Mouse (Mus musculus) heart, embryonic 12.5 days (tissue): ENCODE data around the gene Slc10a7. TPM values are rescaled to one million over a fixed set of nuclear protein-coding genes. Genes with fewer than 3 reads are reported as not detected.

Experiments
- ATAC-seq: fragments of 200-750 bp; cut with Nextera tagmentation; 2 replicates; pipeline ENCODE4 v1.8.0; 2017; ENCODE audit warnings: moderate TSS enrichment, moderate library complexity; ENCODE audit not compliant: insufficient number of reproducible peaks, low FRiP score
- H3K27ac ChIP-seq: fragments of 300-500 bp; sonication (generic); 2 replicates; pipeline ENCODE4 v1.5.1; 2016; ENCODE audit warnings: mild to moderate bottlenecking, moderate library complexity; ENCODE audit not compliant: poor library complexity, severe bottlenecking
- H3K27me3 ChIP-seq: fragments of 300-500 bp; sonication (generic); replicated peaks from 2 replicates; pipeline ENCODE4 v1.6.1; 2016; ENCODE audit warnings: mild to moderate bottlenecking, moderate library complexity
- H3K36me3 ChIP-seq: fragments of 300-500 bp; sonication (generic); 2 replicates; pipeline ENCODE4 v1.6.1; 2016; ENCODE audit warnings: mild to moderate bottlenecking, moderate library complexity
- H3K4me1 ChIP-seq: fragments of 300-500 bp; sonication (generic); replicated peaks from 2 replicates; pipeline ENCODE4 v1.6.1; 2016; ENCODE audit warnings: mild to moderate bottlenecking
- H3K4me2 ChIP-seq: fragments of 300-500 bp; sonication (generic); 2 replicates; pipeline ENCODE4 v1.6.1; 2016; ENCODE audit warnings: mild to moderate bottlenecking, moderate library complexity
- H3K4me3 ChIP-seq: fragments of 300-500 bp; sonication (generic); 2 replicates; pipeline ENCODE4 v1.5.1; 2016; ENCODE audit warnings: mild to moderate bottlenecking
- H3K9ac ChIP-seq: fragments of 300-500 bp; sonication (generic); 2 replicates; pipeline ENCODE4 v1.6.1; 2016; ENCODE audit warnings: mild to moderate bottlenecking, moderate library complexity
- H3K9me3 ChIP-seq: fragments of 300-500 bp; sonication (generic); replicated peaks from 2 replicates; pipeline ENCODE4 v1.6.1; 2016; ENCODE audit warnings: mild to moderate bottlenecking, moderate library complexity
- WGBS: fragments of 180-500 bp; shearing (Covaris S2); methylation state at CpG from one replicate; pipeline ENCODE4 v1.1.7; 2016; 5-methylcytosine and 5-hydroxymethylcytosine counted together
- polyA plus RNA-seq: library from polyadenylated mRNA; unstranded; fragments of >200 nt; fragmentation: Nextera tagmentation; extraction: Ambion mirVana; gene quantifications from 2 replicates; pipeline ENCODE4 v1.2.1, GENCODE M21; 2016

Gene Slc10a7
- polyA plus RNA-seq, 1 experiment from 2014 or later = 12.9 TPM

DNA sequence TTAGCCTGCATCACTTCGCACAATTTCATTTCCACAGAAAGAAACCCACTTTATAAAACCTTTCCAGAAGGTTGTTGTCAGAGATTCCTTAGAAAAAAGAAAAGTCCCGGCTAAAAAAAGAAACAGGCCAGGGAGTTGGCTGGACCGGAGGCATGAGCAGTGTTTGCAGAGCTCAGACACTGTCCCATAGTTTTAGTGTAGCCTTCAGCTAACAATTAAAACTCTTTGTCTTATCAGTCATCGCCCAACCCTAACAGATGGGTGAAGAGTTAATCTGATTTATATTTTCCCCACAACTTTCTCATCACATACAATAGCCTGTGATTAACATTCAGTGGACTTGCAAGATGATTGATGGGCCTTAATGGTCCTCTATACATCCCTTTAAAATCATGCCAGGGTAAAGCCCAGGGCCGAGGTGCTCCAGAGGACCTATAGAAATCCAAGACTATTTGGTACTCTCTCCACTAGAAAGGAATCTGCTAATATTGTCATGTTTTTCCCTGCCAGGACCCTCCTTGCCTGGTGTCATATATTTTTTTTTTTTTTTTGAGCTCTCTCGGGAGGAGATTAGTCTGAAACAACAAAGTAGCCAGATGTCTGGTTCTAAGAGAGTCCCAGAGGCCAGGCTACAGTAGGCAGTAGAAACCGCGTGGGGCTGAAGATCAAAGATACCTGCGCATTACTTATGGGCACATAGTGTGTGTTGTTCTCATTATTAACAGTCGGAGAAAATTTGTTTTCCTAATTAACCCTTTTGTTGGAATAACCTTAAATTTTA is 41.0 kb downstream of the Slc10a7 start:
- H3K9ac ChIP-seq = no peak overlapping the region
- no peak for ATAC-seq
- no peaks in the 10 kb centered on the region for H3K9me3 ChIP-seq
- H3K4me3 ChIP-seq = no peak overlapping the region
- H3K4me2 ChIP-seq = no peak overlapping the region
- no peaks in the 10 kb centered on the region for H3K27me3 ChIP-seq
- peaks cover 6% of the 10 kb centered on the region for H3K36me3 ChIP-seq
- 40% methylated on average over 10 of the region's 10 CpGs for WGBS
- peaks cover 20% of the 10 kb centered on the region for H3K4me1 ChIP-seq
- no peak overlapping the region; the same call in 1 of the 2 replicates for H3K27ac ChIP-seq

GRCm38 (mm10) chr8:78550752-78551134 is 41.6 kb downstream of the Slc10a7 start:
- Histone ChIP-seq H3K36me3 (peaks cover 6% of the 10 kb centered on the region), H3K4me3 (no peak overlapping the region), H3K4me1 (peaks cover 16% of the 10 kb centered on the region), H3K27me3 (no peaks in the 10 kb centered on the region), H3K9ac (no peak overlapping the region), H3K27ac (no peak overlapping the region), H3K4me2 (no peak overlapping the region), H3K9me3 (no peaks in the 10 kb centered on the region)
- 43% methylated on average over 2 of the region's 2 CpGs for WGBS
- no peak for ATAC-seq

DNA sequence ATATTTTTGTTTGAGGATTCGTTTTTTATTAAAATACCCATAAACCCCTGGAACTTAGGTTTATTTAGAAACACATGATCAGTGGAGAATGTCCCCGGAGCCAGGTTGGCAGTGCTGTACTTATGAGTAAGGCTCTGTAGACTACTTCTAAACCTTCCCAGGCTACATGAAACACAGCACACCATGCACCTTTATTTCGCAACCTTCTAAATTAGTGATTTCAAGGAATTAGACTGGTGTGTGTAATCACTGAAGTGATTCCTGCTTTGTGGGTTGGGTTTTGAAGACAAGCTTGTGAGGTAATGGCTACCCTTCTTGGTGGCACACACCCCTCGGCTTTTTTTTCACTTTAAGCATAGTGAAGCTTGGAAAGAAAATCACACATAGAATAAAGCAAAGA is 46.7 kb downstream of the Slc10a7 start:
- WGBS = 87% methylated on average over 4 of the region's 4 CpGs
- ATAC-seq = no peak
- no peak overlapping the region for H3K9ac ChIP-seq
- H3K27me3 ChIP-seq = no peaks in the 10 kb centered on the region
- H3K36me3 ChIP-seq = peaks cover 6% of the 10 kb centered on the region
- no peak overlapping the region for H3K27ac ChIP-seq
- no peak overlapping the region for H3K4me3 ChIP-seq
- no peak overlapping the region for H3K4me2 ChIP-seq
- no peaks in the 10 kb centered on the region for H3K9me3 ChIP-seq
- peaks cover 14% of the 10 kb centered on the region for H3K4me1 ChIP-seq

GRCm38 (mm10) chr8:78556773-78557434 is 47.8 kb downstream of the Slc10a7 start:
- H3K4me1 ChIP-seq = peaks cover 14% of the 10 kb centered on the region
- no peak overlapping the region for H3K4me3 ChIP-seq
- peaks cover 5% of the 10 kb centered on the region for H3K36me3 ChIP-seq
- no peak overlapping the region for H3K4me2 ChIP-seq
- no peak overlapping the region for H3K27ac ChIP-seq
- H3K9ac ChIP-seq = no peak overlapping the region
- H3K27me3 ChIP-seq = no peaks in the 10 kb centered on the region
- WGBS = 76% methylated on average over 11 of the region's 11 CpGs
- no peak for ATAC-seq
- H3K9me3 ChIP-seq = peaks cover 3% of the 10 kb centered on the region; the same call in 1 of the 2 replicates

DNA sequence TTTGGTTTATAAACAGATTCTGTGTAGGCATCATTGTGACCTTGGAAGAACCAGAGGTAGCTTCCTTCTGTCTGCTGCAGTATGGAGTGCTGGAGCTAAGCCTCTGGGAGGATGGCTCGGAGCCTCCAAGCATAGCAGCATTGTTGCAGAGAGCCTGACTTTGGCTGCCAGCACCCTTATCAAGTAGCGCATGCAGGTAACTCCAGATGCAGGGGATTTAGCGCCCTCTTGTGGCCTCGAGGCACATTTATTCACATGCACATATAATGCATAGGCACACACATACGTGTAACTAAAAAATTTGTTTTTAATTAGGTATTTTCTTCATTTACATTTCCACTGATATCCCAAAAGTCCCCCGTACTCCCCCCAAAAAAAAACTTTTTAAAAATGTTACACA is 52.5 kb downstream of the Slc10a7 start:
- Histone ChIP-seq H3K9ac (no peak overlapping the region), H3K4me2 (no peak overlapping the region), H3K27me3 (no peaks in the 10 kb centered on the region), H3K9me3 (peaks cover 3% of the 10 kb centered on the region; the same call in 1 of the 2 replicates), H3K4me3 (no peak overlapping the region), H3K27ac (no peak overlapping the region), H3K4me1 (peaks cover 12% of the 10 kb centered on the region; the same call in 1 of the 2 replicates), H3K36me3 (peaks cover 5% of the 10 kb centered on the region)
- ATAC-seq = no peak
- WGBS = 85% methylated on average over 6 of the region's 6 CpGs

- Histone ChIP-seq H3K27me3 (no peaks in the 10 kb centered on the region), H3K4me1 (peaks cover 10% of the 10 kb centered on the region; the same call in 1 of the 2 replicates), H3K9me3 (peaks cover 3% of the 10 kb centered on the region; the same call in 1 of the 2 replicates), H3K4me3 (no peak overlapping the region), H3K9ac (no peak overlapping the region), H3K27ac (no peak overlapping the region), H3K4me2 (no peak overlapping the region), H3K36me3 (peaks cover 5% of the 10 kb centered on the region; the same call in 1 of the 2 replicates)
- no peak for ATAC-seq
- WGBS = 34% methylated on average over 2 of the region's 2 CpGs
Measured at GRCm38 (mm10) chr8:78563466-78564058, 54.4 kb downstream of the Slc10a7 start.

DNA sequence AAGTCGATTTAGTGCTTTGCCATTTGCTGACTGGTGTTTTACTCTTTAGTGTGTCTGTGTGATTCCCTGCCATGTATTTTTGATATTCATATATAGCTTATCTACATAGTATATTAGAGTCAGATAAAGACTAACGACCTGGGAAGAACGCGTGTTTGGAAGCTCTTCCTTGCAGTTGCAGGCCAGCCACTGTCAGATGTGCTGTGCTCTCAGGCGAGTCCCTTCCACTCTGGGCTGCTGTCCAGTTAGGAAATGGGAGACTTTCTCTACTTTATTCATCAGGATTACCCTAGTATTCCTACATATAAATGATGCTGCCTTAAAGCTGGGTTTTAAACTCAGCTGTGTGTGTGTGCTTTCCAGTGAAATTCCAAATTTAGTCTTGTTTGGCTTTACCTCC is 55.1 kb downstream of the Slc10a7 start:
- no peaks in the 10 kb centered on the region for H3K27me3 ChIP-seq
- WGBS = 74% methylated on average over 5 of the region's 5 CpGs
- peaks cover 3% of the 10 kb centered on the region; the same call in 1 of the 2 replicates for H3K9me3 ChIP-seq
- peaks cover 6% of the 10 kb centered on the region; the same call in 1 of the 2 replicates for H3K4me1 ChIP-seq
- no peak overlapping the region for H3K27ac ChIP-seq
- no peak for ATAC-seq
- no peak overlapping the region for H3K4me2 ChIP-seq
- H3K9ac ChIP-seq = no peak overlapping the region
- H3K4me3 ChIP-seq = no peak overlapping the region
- H3K36me3 ChIP-seq = peaks cover 5% of the 10 kb centered on the region; the same call in 1 of the 2 replicates

DNA sequence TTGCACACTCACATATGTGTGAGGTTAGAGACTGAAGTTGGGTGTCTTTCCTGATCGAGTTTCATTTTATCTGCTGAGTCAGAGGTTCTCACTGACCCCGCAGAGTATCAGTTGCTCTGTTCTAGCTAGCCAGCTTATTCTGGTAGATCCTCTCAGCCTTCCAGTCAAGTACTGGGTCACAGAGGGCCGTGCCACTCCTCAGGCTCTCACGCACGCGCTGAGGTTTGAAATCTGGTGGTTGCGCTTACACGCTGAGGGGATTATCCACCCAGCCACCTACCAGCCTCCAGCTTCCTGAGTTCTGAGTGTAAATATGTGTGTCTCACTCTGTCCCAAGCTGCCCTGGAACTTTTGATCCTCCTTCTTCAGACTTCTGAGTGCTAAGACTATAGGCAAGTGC is 59.0 kb downstream of the Slc10a7 start:
- WGBS = 61% methylated on average over 8 of the region's 8 CpGs

DNA sequence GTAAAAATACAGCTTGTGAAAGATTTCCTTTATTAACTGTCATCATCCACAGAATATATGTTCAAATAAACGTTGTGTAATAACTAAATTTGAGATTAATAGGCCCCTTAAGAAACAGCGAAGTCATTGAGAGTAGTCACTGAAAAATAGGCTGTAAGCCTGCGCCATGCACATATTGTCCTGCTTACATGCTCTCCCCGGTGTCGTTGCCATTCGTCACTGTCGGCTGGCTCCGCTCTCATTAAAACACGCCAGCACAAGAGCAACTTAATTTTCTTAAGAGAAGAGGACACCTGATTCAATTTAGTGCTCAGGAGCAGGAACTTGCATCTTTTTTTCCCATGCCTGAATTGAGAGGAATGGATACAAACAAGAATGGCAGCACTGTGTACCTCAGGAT is 62.4 kb downstream of the Slc10a7 start:
- no peak for ATAC-seq
- no peaks in the 10 kb centered on the region for H3K27me3 ChIP-seq
- H3K4me3 ChIP-seq = no peak overlapping the region
- WGBS = 78% methylated on average over 9 of the region's 9 CpGs
- H3K36me3 ChIP-seq = peaks cover 3% of the 10 kb centered on the region; the same call in 1 of the 2 replicates
- no peak overlapping the region for H3K27ac ChIP-seq
- peaks cover 13% of the 10 kb centered on the region; the same call in 1 of the 2 replicates for H3K4me1 ChIP-seq
- no peak overlapping the region for H3K9ac ChIP-seq
- no peaks in the 10 kb centered on the region for H3K9me3 ChIP-seq
- H3K4me2 ChIP-seq = no peak overlapping the region

More for the DNA sequence above, 59.0 kb downstream of the Slc10a7 start:
- Histone ChIP-seq H3K9me3 (no peaks in the 10 kb centered on the region), H3K9ac (no peak overlapping the region), H3K4me1 (peaks cover 11% of the 10 kb centered on the region; the same call in 1 of the 2 replicates), H3K36me3 (peaks cover 5% of the 10 kb centered on the region; the same call in 1 of the 2 replicates), H3K4me3 (no peak overlapping the region), H3K27me3 (no peaks in the 10 kb centered on the region), H3K4me2 (no peak overlapping the region), H3K27ac (no peak overlapping the region)
- no peak for ATAC-seq

DNA sequence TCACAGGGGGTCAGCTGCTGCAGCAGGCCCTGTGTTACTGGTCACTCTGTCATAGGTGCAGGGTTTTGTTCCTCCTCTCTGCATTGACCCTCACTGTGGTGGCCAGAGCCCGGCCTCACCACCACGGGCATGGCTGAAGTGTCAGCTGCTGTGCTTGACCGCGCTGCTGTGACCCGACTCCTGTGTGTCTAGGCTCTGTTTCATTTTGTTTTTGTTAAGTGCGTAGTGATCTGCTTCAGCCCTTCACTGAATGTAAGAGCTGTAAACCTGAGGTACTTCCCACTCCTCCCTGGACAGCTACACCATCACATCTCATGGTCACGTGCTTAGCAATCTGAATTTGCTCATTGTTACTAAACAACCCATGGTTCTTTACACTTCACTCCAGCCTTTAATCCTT is 65.1 kb downstream of the Slc10a7 start:
- no peaks in the 10 kb centered on the region for H3K9me3 ChIP-seq
- H3K9ac ChIP-seq = no peak overlapping the region
- H3K27me3 ChIP-seq = no peaks in the 10 kb centered on the region
- WGBS = 89% methylated on average over 7 of the region's 7 CpGs
- H3K4me3 ChIP-seq = no peak overlapping the region
- no peak for ATAC-seq
- peaks cover 3% of the 10 kb centered on the region; the same call in 1 of the 2 replicates for H3K36me3 ChIP-seq
- H3K4me2 ChIP-seq = no peak overlapping the region
- H3K27ac ChIP-seq = no peak overlapping the region
- peaks cover 13% of the 10 kb centered on the region; the same call in 1 of the 2 replicates for H3K4me1 ChIP-seq

- no peak overlapping the region for H3K27ac ChIP-seq
- no peak for ATAC-seq
- no peaks in the 10 kb centered on the region for H3K27me3 ChIP-seq
- peaks cover 8% of the 10 kb centered on the region; the same call in 1 of the 2 replicates for H3K4me1 ChIP-seq
- no peak overlapping the region for H3K4me3 ChIP-seq
- H3K9ac ChIP-seq = no peak overlapping the region
- no peak overlapping the region for H3K4me2 ChIP-seq
- 73% methylated on average over 10 of the region's 10 CpGs for WGBS
- peaks cover 3% of the 10 kb centered on the region; the same call in 1 of the 2 replicates for H3K36me3 ChIP-seq
- no peaks in the 10 kb centered on the region for H3K9me3 ChIP-seq
Measured at GRCm38 (mm10) chr8:78577569-78577968, 68.4 kb downstream of the Slc10a7 start.
